Mouse (Mus musculus) thymus, postnatal 0 days (tissue): ENCODE data around the gene Bach2. TPM values are rescaled to one million over a fixed set of nuclear protein-coding genes. Genes with fewer than 3 reads are reported as not detected.
A peak's percentile ranks its signal among the peaks of the same experiment; 100 is the strongest.

Source experiments
- DNase-seq: peaks from one replicate; pipeline ENCODE4 v3.0.0-alpha.2; 2015; ENCODE audit warnings: low spot score
- polyA plus RNA-seq: library from polyadenylated mRNA; unstranded; fragments of >200 nt; fragmentation: Nextera tagmentation; extraction: Ambion mirVana; gene quantifications from 2 replicates; pipeline ENCODE4 v1.2.1, GENCODE M21; 2015

Gene Bach2
- polyA plus RNA-seq, 1 experiment from 2014 or later, result 4.8 TPM

DNA sequence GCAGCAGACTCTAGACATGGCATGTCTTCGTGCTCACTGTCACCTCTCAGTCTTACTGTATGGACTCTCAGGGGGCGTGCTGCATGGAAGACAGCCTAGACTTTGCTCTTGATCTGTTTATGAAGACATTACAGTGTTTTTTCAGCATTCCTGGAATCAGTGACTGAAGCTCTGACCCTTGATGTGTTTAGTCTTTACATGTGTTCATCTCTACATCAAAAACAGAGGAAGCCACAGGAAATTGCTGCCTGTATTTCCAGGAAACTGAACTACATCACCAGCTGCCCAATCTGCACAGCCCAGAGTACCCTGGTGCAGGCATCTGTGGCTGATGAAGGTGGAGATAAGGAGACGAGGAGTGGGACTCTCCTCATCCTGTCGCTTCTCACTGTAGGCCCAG, 52.8 kb downstream of the Bach2 start:
- peak; percentile 65 for DNase-seq

DNA sequence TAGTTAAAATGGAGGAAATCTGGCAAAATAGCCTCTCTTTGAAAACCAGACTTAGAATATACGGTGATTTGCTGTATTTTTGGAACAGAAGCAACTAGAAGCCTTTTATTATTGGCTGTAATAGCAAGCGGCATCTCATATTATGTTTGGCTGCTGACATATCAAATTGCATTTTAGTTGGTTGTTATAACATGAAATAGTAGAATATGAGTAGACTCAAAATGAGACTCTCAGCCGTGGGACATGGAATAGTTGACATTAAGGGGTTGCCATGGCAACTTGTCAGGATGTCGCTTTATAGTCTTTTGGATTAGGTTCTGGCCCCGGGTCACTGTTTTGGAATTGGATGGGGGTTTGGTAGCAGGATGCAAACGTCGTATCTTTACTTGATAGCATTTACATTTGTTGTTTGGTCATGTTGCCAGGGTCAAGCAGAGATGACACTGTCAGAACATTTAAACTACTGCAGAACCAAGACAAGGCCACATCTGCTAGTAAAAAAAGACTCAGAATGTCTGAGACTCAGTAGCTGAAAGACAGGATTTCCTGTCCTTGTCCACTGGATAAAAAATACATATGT, 55.2 kb downstream of the Bach2 start:
- DNase-seq, result no peak

DNA sequence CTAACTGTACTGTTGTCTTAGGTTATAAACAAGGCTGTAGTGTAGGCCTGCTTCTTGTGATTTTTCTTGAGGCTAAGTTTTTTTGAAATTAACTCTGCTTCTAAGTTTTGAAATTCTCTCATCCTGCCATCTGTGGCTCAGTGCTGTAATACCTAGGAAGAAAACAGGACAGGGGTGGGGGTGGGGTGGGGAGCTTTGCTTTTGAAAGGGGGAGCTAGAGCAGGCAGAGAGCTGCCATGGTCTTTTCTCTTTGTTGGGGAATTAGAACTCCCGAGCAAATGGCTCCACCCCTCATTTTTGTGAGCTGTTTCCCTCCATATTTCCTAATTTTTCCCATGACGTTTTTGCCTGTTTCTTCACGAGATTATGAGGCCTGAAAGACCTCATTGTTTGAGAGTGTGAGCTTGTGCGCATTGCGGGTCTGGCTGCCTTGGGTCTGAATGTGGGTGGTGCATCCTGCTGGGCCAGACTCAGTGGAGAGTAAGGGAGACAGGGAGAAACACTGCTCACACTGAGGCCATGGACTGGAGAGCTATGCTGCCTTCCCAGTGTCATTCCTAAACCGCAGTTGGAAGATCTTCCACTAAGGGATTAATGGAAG, 58.6 kb downstream of the Bach2 start:
- no peak for DNase-seq

DNA sequence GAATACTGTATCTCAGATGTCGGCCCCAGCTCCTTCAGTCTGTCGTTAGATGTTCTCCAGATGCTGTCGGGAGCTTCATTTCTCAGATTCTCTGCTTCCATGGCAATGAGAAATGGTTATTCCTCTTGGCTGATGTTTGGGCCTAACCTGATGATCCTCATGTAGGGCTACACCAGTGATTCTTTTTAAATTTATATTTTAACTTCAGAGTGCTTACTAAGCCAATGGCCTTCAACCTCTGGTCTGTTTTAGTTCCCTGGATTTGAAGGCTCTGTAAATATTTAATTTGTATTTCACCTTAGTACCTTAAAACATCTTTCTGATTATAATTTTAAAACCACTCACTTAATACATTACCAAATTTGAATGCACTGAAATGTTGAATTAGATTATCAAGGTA, 60.6 kb downstream of the Bach2 start:
- no peak for DNase-seq

DNA sequence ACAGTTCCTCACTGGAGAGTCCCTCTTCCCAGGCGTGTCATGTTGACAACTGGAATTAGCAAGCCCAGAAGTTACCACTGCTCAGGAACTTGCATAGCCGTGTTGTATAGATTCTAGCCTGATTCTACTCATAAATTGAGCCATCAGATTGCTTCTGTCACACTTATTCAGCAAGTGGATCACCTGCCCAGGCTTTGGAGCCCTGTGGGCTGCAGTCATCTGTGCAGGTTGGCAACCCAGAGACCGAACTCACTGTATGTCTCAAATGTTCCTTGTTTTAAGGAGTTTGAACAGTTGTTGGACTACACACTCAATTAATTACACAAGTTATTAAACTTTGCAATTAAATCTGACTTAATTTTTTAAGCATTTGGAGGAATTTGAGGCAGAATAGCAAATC, 61.4 kb downstream of the Bach2 start:
- DNase-seq, result no peak

DNA sequence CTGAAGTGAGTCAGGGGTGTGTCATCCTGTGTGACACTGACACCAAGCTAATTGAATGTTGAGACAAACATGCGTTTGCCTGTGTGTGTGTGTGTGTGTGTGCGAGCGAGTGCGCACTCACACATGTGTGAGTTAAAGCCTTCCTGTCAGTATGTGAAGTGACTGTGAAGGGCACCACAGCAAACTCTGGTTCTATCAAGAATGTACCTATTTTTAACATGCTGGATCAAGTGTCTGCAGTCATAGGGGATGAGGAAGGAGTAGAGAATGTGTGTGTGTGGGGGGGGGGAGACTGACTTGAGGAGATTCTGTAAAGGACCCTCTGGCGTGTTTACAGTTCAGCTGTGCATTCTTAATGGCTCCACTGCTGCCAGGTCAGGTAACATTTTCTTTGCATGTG, 64.1 kb downstream of the Bach2 start:
- no peak for DNase-seq

DNA sequence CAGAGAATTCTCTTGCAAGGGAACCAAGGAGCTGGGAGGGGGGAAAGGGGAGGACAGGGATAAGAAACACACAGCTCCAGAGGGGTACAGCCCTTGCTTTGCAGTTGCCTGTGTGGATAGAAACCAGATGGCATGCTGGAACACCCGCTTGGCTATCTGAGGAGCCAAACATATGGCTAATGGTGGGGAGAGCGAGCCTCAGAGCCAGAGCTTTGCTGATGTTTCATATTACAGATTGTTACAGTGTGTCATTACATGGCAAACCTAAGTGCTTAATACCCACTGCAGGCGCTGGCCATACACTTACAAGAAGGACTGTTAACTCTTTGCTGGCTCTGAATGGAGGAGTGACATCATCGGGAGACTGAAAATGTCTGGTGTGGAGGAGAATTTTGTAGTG, 64.5 kb downstream of the Bach2 start:
- DNase-seq, result no peak

DNA sequence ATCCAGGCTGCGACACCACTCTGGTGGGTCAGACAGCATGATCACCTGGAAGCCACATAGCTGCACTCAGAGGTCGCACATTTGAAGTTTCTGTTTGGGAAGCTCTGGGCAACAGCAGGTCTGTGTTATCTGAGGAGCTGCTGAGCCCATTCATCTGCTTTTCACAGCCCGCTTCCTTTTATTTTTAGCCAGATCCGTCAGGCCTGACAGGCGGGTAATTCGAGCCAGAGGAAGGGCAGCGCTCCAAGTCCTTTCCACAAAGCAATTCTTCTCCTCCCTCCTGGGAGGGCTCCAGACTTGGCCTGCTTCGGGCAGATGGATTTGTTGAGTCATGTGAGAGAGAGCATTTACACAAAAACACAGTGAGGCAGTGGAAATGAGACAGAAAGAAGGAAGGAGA, 65.1 kb downstream of the Bach2 start:
- no peak for DNase-seq

DNA sequence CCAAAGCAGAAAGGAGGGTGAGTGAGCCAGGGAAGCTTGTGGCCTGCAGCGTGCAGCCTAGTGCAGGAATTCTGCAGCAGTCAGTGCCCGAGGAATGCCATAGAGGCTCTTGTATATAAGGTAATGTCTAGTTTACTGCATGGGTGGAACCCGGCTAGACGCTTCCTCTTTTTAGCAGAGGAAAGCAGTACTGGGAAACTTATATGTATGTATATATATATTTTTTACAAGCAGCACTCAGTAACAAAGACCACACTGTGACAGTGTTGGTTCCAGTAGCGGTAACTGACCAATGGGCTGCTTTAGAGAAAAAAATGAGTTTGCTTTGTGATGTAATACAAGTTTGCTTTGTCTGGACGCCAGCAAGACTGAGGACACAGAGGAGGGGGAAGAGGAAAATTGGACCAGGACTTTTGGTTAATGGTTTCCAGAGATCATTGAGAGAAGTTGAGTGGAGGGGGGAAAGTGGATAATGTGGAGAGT, 65.7 kb downstream of the Bach2 start:
- DNase-seq, result no peak

DNA sequence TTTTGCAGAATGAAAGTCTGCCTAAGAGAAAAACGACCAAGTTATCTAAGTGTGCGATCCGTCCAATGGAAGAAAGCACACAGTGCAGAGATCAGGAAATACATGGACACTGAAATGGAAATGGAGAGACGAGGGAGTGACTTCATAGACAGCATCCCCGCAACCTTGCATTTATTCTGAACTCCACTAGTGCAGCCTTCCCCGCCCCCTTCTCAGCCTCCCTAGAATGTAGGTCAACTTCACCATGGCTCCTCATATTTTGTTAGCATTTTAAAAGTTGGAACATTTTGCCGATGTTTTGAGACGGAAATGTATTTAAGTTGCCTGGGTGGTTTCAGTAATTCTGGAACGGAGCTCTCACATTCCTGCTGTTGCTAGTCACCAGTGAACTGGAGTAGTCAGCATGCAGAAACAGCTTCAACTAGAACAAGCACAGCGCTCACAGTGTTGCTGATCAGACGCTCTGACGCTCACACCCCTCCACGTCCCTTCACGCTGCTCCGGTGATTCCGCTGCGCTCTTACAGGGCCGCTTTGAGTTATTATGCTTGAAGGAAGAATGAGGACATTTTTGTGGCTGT, 66.5 kb downstream of the Bach2 start:
- no peak for DNase-seq

DNA sequence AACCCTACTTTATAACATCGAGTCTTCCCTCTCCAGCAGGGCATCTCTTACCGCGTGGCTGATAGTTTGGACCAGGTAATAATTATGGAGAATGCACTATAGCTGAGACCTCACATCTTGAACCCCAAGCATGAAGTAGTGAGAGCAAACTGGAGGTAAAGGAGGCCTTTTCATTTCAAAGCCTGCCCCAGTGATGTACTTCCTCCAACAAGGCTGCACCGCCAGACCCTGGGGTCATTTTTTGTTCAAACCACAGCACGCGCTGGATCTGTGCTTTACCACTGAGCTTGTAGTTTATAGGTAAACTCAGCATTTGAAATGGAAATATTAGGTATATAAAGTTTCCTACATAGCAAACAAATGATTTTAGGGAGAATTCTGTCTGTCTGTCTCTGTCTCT, 67.1 kb downstream of the Bach2 start:
- no peak for DNase-seq

DNA sequence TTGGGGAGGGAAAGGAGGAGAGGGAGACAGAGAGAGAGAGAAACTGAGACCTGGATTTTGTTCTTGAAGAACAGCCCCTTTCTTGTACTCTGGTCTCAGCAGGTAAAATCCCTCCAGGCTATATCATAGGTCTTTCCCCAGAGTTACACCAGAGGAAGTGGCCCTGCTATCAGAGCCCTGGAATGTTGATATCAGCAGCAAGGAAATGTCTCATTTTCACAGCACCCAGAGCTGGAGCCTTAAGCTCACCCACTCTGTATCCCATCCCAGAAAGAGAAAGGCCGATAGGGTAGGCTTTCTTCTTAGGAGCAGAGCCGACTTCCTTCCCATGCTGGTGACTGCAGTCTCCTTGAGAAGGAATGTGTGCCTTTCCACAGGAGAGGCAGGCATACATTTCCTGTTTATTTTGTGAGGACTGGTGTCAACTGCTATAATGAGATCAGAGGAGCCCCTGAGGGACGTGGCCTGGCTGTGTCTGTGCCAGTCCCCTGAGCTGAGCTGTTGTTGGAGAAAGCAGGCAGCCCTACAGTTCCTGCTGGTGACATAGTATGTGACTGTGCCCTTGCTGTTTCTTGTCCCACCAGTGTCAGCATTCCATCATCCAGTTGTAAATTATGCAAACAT, 67.7 kb downstream of the Bach2 start:
- no peak for DNase-seq

DNA sequence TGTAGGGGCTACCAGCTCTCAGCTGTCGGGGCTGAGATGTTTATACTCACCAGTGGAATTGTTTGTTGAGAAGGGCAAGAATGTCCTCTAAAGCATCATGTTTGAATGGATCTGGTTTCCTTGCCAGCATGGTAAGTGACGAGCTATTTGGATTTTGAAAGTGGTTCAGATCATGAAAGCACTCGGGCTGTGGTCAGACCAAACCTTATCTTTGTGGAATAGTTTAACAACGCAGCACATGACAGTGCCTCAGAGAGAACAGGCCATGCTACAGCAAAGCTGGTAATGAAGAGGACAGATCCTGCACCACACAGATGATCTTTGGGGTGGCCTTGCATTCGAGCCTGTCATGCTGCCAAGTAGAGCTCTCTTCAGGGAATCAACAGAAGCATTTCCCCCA, 68.6 kb downstream of the Bach2 start:
- DNase-seq, result no peak

DNA sequence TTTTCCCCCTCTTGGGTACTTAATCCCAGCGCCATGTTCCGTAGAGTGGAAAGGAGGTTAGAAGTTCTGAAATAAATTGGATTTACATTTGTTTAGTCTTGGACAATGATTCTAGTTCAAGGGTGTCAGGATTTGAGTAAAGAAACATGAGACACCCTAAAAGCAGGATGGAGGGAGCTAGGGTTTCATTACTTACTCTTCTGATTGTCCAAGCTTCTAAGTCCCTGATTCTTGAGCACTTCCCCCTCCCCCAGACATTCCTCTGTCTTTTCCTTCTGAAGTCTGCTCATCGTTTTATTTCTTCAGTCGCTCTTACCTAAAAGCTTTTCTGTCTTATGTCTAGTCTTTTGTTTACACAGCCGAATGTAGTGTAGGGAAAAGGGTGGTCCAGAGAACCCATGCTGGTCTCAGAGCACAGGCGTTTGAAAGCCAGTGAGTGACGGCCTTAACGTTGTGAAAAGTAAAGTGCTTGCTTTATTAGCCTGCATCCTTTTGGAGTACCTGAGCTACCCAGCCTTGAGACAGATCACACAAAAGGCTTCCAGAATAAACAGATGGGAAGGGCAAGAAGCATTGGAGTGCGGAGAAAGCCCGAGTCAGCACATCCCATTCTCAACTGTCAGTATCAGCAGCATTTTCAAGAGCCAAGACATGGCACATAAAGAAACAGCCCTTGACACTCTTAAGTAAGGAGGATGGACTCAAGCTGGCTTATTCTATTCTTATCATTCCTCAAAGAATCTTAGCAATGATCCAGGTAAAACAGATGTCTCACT, 73.8 kb downstream of the Bach2 start:
- DNase-seq, result no peak

DNA sequence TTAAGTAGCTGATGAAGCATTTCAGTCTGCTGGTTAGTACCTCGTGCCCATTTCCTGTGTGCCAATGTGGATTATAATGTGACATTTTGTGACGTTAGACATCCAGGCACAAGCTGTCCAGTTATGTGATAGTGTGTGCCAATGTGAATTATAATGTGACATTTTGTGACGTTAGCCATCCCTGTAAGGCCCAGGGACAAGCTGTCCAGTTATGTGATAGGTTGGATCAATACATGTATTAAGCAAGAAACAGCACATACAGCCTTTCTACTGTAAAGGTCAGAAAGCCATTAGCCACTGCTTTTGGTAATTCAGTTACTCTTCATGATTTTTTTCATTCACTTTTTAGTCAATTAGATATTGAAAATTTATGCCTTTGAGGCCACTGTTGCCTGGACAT, 76.3 kb downstream of the Bach2 start:
- DNase-seq, result no peak

DNA sequence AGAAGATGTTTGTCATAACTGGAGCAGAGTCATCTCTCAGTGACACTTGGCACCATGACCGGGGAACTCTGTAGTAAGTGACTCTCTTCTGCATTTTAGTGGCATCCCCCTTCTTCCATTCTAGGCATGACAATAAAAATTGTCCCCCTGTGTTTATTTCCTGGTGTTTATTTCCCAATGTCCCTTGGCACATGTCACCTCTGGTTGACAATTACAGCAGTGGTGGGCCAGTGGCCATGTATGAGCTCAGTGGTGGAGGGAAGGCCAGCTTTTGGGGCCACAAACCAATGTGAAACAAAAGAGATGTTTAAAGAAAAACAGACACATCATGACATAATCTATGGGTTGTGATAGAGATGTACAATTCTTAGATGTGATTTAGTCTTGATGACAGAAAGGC, 80.0 kb downstream of the Bach2 start:
- DNase-seq, result no peak

DNA sequence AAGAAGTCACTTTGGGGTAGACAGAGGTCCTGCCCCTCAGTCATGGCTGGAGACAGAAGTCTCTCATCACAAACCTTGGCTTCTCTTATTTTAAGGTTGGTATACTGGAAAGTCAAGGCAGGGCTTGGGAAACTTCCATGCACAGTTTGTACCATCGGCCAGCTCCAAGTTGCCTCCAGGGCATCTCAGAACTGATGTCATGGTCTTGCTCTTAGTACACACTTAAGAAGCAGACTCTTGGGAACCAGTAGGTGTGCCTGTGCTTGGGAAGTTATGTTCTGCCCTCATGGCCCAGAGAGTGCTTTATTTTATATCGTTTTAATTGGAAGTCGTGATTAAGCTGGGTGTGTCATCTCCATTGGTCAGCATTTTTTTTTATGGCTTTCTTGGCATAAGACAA, 80.7 kb downstream of the Bach2 start:
- no peak for DNase-seq

DNA sequence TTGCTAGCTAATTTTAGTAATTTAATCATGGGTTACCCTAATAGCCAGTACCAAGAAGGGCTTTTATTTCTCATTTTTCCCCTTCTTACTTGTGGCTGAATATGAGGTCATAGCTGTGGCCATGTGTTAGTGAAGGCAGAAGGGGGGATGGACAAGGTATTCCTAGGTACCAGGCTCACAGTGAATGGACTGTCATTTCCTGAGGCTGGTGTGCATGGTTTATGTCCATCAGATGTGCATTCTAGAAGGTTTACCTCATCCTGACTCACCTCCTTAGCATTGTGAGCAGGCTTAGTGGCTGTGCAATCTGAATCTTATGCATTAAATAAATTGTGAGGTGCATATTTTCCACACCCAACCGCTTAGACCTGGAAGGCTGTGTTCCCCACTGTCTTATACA, 81.4 kb downstream of the Bach2 start:
- no peak for DNase-seq

DNA sequence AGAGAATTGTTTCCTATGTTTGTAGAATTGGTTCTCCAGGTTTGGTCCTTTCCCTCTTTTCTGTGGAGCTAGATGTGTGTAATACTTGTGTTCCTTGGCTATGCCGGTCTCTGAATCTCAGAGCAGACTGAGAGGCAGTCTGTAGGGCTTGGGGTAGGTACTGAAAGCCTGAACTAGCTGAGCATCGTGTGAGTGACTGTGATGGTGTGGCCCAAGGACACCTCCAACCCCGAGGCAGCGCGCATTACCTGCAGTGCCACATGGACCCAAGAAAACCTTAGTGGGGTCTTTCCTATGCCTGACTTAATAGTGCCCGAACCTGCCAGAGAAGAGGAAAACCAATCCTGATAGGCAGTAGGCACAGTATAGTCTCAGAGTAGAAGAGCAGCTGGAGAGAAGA, 85.5 kb downstream of the Bach2 start:
- no peak for DNase-seq

DNA sequence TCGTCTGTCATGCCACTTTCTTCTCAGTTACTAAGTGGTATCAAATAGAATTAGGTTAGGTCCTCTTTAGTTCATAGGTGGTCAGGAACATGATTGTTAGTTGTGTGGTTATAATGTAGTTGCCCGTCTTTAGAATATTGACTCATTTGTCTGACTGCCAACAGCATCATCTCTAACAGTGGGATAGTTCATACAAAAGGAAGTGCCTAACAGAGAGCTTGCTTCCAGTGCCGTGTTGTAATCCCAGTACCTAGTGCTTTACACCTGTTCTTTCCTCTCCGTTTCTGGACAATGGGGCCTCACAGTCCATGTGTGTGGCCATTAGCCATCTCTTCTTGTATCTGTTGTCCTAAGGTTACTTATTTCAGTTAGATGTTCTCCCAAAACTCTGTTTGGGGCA, 86.4 kb downstream of the Bach2 start:
- no peak for DNase-seq

DNA sequence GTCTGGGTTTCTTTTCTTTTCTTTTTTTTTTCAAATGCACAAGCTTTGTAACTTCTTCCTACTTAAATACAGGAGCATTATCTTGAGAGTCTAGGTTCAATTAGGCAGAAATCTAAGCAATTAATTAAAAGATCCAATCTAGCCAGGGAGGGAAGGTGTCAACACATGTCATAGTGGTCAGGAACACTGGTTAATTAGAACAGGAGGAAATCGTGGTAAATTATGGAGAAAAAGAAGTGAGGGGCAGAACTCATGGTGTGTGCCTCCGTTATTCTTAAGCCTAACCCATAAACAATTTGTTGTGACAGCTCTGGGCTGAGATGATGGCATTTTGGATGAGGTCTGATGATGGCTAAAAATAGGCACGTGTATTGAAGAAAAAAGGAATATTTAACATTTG, 87.0 kb downstream of the Bach2 start:
- DNase-seq, result no peak

DNA sequence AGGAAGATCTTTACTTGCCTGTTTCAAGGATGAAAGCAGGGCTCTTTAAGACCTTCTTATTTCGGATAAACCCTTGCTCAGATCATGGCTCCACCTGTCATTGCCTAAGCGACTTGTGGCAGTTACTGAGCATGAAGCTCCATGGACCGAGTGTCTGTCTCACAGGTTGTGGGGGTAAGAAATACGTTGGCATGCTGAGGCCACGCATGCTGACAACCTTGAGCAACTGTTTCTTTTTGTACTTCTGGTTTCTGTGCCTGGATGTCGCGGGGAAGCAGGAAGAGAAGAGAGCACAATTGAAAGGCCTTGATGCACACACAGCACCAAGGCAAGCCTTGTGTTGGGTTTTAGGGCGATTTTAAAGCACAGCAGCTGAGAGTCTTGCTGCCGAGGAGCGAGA, 87.7 kb downstream of the Bach2 start:
- DNase-seq, result no peak
